Mouse (Mus musculus): ENCODE results near the gene Cyfip1. TPM values are rescaled to one million over a fixed set of nuclear protein-coding genes. Genes with fewer than 3 reads are reported as not detected.

Cyfip1 gene
- 30.0 TPM for polyA plus RNA-seq (2014; fragmentation: Illumina TruSeq; extraction: RNeasy Lipid Tissue Mini Kit (QIAGEN cat#74804); ENCODE audit: insufficient read depth, low read depth, low replicate concordance)

GRCm38 (mm10) chr7:55841445-55841844 lies at the start of gene Cyfip1:
TSS of gene Cyfip1 (plus strand) at chr7:55841745.

GRCm38 (mm10) chr7:55793952-55794603 lies 47.5 kb upstream of the Cyfip1 start, which contains the start of gene Tubgcp5:
TSS of gene Tubgcp5 (plus strand) at chr7:55794154.

GRCm38 (mm10) chr7:55962004-55962908 lies 120.7 kb downstream of the Cyfip1 start, which contains the start of gene Nipa2:
TSS of gene Nipa2 (minus strand) at chr7:55962476.

Other genes with a start within 250 kb of the Cyfip1 start
- 2.5 TPM for gene Siglech, start 73.6 kb upstream of the Cyfip1 start, polyA plus RNA-seq (2014; fragmentation: Illumina TruSeq; extraction: RNeasy Lipid Tissue Mini Kit (QIAGEN cat#74804); ENCODE audit: insufficient read depth, low read depth, low replicate concordance)
- 6.6 TPM for gene Tubgcp5, start 47.6 kb upstream of the Cyfip1 start, polyA plus RNA-seq (2014; fragmentation: Illumina TruSeq; extraction: RNeasy Lipid Tissue Mini Kit (QIAGEN cat#74804); ENCODE audit: insufficient read depth, low read depth, low replicate concordance)
- 17.3 TPM for gene Nipa2, start 120.7 kb downstream of the Cyfip1 start, polyA plus RNA-seq (2014; fragmentation: Illumina TruSeq; extraction: RNeasy Lipid Tissue Mini Kit (QIAGEN cat#74804); ENCODE audit: insufficient read depth, low read depth, low replicate concordance)
- 11.7 TPM for gene Nipa1, start 178.2 kb downstream of the Cyfip1 start, polyA plus RNA-seq (2014; fragmentation: Illumina TruSeq; extraction: RNeasy Lipid Tissue Mini Kit (QIAGEN cat#74804); ENCODE audit: insufficient read depth, low read depth, low replicate concordance)
- gene Herc2, start 208.5 kb downstream of the Cyfip1 start, polyA plus RNA-seq (2014; fragmentation: Illumina TruSeq; extraction: RNeasy Lipid Tissue Mini Kit (QIAGEN cat#74804); ENCODE audit: insufficient read depth, low read depth, low replicate concordance): 10.1 TPM